Mouse (Mus musculus) erythroblast, embryonic 14.5 days (primary cell): Measurements from ENCODE around the gene Cacul1.

Source experiments
- GATA1 ChIP-seq: IDR thresholded peaks from 2 replicates; pipeline ENCODE4 v1.6.1; 2012; ENCODE audit warnings: low read length, inconsistent platforms, mixed read lengths
- TAL1 ChIP-seq: IDR thresholded peaks from 3 replicates; pipeline ENCODE4 v1.6.1; 2012; ENCODE audit warnings: low read length, inconsistent platforms, mixed read lengths

GRCm38 (mm10) chr19:60515064-60515463 lies 65.8 kb downstream of the Cacul1 start:
- TF ChIP-seq GATA1 (no peak), TAL1 (no peak)
